Mouse (Mus musculus) myocyte (in vitro differentiated cells): ENCODE data around the gene Lyrm4. TPM values are rescaled to one million over a fixed set of nuclear protein-coding genes. Genes with fewer than 3 reads are reported as not detected.
A peak's percentile ranks its signal among the peaks of the same experiment; 100 is the strongest.

Experiments
- H3K27me3 ChIP-seq: one replicate; pipeline ENCODE4 v1.6.1; 2011; ENCODE audit not compliant: control insufficient read depth, insufficient read depth, insufficient read length
- H3K36me3 ChIP-seq: one replicate; pipeline ENCODE4 v1.6.1; 2011; ENCODE audit not compliant: control insufficient read depth, insufficient read depth
- H3K4me2 ChIP-seq: one replicate; pipeline ENCODE4 v1.6.1; 2011; ENCODE audit warnings: low read depth, control low read depth
- H3K4me3 ChIP-seq: one replicate; pipeline ENCODE4 v1.5.1; 2011; ENCODE audit warnings: mild to moderate bottlenecking, control low read depth, moderate library complexity
- H3K79me2 ChIP-seq: one replicate; pipeline ENCODE4 v1.6.1; 2011; ENCODE audit not compliant: control insufficient read depth, insufficient read depth
- H3ac ChIP-seq: one replicate; pipeline ENCODE4 v1.6.1; 2011; ENCODE audit not compliant: control insufficient read depth, insufficient read length
- CEBPB ChIP-seq: IDR thresholded peaks from 2 replicates; pipeline ENCODE4 v1.6.1; 2011; ENCODE audit warnings: mild to moderate bottlenecking, moderate library complexity; ENCODE audit not compliant: poor library complexity, insufficient read depth, severe bottlenecking
- E2F4 ChIP-seq: IDR thresholded peaks from one replicate; pipeline ENCODE4 v1.6.1; 2011; ENCODE audit warnings: mild to moderate bottlenecking, control low read depth, moderate library complexity; ENCODE audit not compliant: insufficient read depth
- MAX ChIP-seq: IDR thresholded peaks from one replicate; pipeline ENCODE4 v1.6.1; 2011; ENCODE audit warnings: low read depth, mild to moderate bottlenecking, control low read depth
- MYOD1 ChIP-seq, 3 experiments: IDR thresholded peaks; one replicate each; pipeline ENCODE4 v1.6.1; 2011; ENCODE audit warnings: control low read depth in 2 of 3, low read depth in 2 of 3, mild to moderate bottlenecking in 2 of 3, moderate library complexity in 1 of 3; ENCODE audit not compliant: insufficient read length in 2 of 3, control insufficient read depth in 1 of 3
- MYOG ChIP-seq, 3 experiments: IDR thresholded peaks; one replicate each; pipeline ENCODE4 v1.6.1; 2011; ENCODE audit warnings: control low read depth in 2 of 3, low read depth in 2 of 3, mild to moderate bottlenecking in 2 of 3; ENCODE audit not compliant: insufficient read length in 2 of 3, control insufficient read depth in 1 of 3, insufficient read depth in 1 of 3
- POLR2A ChIP-seq: IDR thresholded peaks from one replicate; pipeline ENCODE4 v1.6.1; 2011; ENCODE audit warnings: low read depth, mild to moderate bottlenecking, control low read depth, moderate library complexity; ENCODE audit not compliant: insufficient read length
- POLR2AphosphoS2 ChIP-seq: IDR thresholded peaks from one replicate; pipeline ENCODE4 v1.6.1; 2011; ENCODE audit warnings: low read depth, control low read depth; ENCODE audit not compliant: insufficient read length
- REST ChIP-seq: IDR thresholded peaks from one replicate; pipeline ENCODE4 v1.6.1; 2011; ENCODE audit warnings: mild to moderate bottlenecking, control low read depth, moderate library complexity; ENCODE audit not compliant: insufficient read depth, insufficient read length
- SRF ChIP-seq: IDR thresholded peaks from one replicate; pipeline ENCODE4 v1.6.1; 2011; ENCODE audit warnings: low read depth; ENCODE audit not compliant: control insufficient read depth, insufficient read length
- TCF12 ChIP-seq: IDR thresholded peaks from one replicate; pipeline ENCODE4 v1.6.1; 2011; ENCODE audit warnings: mild to moderate bottlenecking, control low read depth; ENCODE audit not compliant: poor library complexity, insufficient read depth, severe bottlenecking
- TCF3 ChIP-seq: IDR thresholded peaks from one replicate; pipeline ENCODE4 v1.6.1; 2011; ENCODE audit warnings: low read depth, control low read depth; ENCODE audit not compliant: insufficient read length
- USF1 ChIP-seq: IDR thresholded peaks from one replicate; pipeline ENCODE4 v1.6.1; 2011; ENCODE audit warnings: low read depth, mild to moderate bottlenecking, control low read depth, moderate library complexity
- polyA plus RNA-seq: library from polyadenylated mRNA; unstranded; fragments of >200 nt; fragmentation: generic; extraction: Trizol; gene quantifications from one replicate; pipeline ENCODE4 v1.2.1, GENCODE M21; 2012; ENCODE audit warnings: missing spikeins

Lyrm4 gene
- polyA plus RNA-seq, 1 experiment, result 11.3 TPM

DNA sequence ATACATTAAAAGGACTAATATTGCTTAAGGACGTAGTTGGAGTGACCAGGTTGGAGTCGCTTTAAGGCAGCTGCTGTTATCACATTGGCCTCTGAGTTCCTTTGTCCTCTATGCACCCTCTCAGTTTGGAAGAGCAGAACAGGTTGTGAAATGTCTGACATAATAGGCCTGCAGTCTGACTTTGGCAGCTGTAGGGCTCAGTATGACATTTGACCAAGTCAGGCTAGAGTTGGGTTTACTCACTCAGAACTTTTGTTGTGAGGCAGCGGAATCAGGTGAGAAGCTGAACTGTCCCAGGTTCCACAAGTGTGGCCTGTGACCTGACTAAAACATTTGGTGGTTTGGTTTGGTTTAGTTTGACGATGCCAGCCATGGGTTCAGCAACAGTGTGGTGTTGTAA, 153.7 kb downstream of the Lyrm4 start:
- TF ChIP-seq TCF3, result no peak
- TF ChIP-seq TCF12, result no peak
- TF ChIP-seq CEBPB, result no peak
- no peak for TF ChIP-seq REST
- TF ChIP-seq POLR2AphosphoS2, result no peak
- TF ChIP-seq MAX, result no peak
- no peak overlapping the region for H3ac ChIP-seq
- no peaks in the 10 kb centered on the region for H3K79me2 ChIP-seq
- no peaks in the 10 kb centered on the region for H3K36me3 ChIP-seq
- no peak overlapping the region for H3K4me2 ChIP-seq
- H3K4me3 ChIP-seq, result no peak overlapping the region
- peaks cover 9% of the 10 kb centered on the region for H3K27me3 ChIP-seq

DNA sequence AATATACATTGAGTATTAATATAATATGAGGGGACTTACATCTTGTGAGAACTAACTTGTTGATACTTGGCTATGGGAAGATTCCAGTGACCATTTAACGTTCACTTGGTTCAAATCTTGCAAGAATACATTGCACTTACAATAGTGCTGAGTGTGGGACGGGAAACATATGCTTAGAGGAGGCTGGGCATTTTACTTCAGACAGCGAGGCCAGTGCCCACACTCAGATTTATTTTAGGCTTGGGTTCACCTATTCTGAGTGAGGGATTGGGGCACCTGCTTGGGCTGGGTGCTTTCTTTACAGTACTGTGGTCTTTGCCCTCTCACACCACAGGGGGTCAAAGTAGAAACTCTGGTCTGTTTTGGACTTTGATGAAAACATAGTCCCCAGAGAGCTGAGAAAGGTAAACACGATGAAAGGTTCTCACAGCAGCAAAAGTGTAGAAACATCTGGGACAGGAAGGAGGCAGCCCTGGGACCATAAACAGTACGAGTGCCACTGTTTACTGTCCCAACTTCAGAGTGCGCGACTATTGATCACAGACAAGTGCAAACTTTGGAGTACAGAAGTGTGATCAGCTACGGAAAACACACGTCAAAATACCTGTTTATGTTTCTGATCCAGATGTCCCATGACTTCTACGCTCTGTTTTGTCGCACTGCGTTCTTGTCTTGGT, 157.8 kb downstream of the Lyrm4 start:
- H3K79me2 ChIP-seq, result no peaks in the 10 kb centered on the region
- H3K27me3 ChIP-seq, result no peaks in the 10 kb centered on the region
- no peaks in the 10 kb centered on the region for H3K36me3 ChIP-seq
- H3K4me2 ChIP-seq, result no peak overlapping the region
- TF ChIP-seq SRF, result no peak
- no peak for TF ChIP-seq REST
- TF ChIP-seq MAX, result no peak
- H3ac ChIP-seq, result no peak overlapping the region
- no peak overlapping the region for H3K4me3 ChIP-seq

DNA sequence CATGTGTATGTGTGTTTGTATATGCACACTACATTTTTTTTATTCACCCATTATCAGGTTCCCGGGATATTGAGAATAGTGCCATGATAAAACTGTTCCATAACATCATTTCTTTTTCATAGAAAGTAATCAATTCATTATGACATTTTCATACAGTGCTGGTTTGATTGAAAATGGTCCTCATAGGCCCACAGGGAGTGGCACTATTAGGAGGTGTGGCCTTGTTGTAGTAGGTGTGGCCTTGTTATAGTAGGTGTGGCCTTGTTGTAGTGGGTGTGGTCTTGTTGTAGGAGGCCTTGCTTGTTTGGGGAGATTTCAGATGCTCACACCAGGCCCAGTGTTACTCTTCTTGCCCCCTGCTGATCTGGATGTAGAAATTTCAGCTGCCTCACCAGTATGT, 158.8 kb downstream of the Lyrm4 start, which contains the start of gene Ppp1r3g:
TSS of gene Ppp1r3g (plus strand) at position 301 of the 400 bp plus-strand sequence.
- H3K4me2 ChIP-seq, result no peak within 1 kb of the TSS
- H3ac ChIP-seq, result no peak within 1 kb of the TSS
- no peaks in the 10 kb centered on the region for H3K27me3 ChIP-seq
- H3K36me3 ChIP-seq, result no peaks in the 10 kb centered on the region
- no peak for TF ChIP-seq MYOG (IDR thresholded peaks at IDR 0.05; ENCODE audit: control insufficient read depth in 1 of 3, insufficient read depth in 1 of 3, insufficient read length in 2 of 3, low read depth in 2 of 3)
- no peak for TF ChIP-seq USF1
- no peak for TF ChIP-seq CEBPB
- no peak for TF ChIP-seq TCF3
- TF ChIP-seq POLR2AphosphoS2, result no peak
- TF ChIP-seq TCF12, result no peak
- TF ChIP-seq REST, result no peak
- TF ChIP-seq E2F4, result no peak
- TF ChIP-seq SRF, result no peak
- TF ChIP-seq POLR2A, result no peak
- no peak for TF ChIP-seq MAX
- no peak for TF ChIP-seq MYOD1 (IDR thresholded peaks at IDR 0.05; ENCODE audit: control insufficient read depth in 1 of 3, insufficient read length in 2 of 3, low read depth in 2 of 3)
- H3K79me2 ChIP-seq, result no peaks in the 10 kb centered on the region
- no peak within 1 kb of the TSS for H3K4me3 ChIP-seq

DNA sequence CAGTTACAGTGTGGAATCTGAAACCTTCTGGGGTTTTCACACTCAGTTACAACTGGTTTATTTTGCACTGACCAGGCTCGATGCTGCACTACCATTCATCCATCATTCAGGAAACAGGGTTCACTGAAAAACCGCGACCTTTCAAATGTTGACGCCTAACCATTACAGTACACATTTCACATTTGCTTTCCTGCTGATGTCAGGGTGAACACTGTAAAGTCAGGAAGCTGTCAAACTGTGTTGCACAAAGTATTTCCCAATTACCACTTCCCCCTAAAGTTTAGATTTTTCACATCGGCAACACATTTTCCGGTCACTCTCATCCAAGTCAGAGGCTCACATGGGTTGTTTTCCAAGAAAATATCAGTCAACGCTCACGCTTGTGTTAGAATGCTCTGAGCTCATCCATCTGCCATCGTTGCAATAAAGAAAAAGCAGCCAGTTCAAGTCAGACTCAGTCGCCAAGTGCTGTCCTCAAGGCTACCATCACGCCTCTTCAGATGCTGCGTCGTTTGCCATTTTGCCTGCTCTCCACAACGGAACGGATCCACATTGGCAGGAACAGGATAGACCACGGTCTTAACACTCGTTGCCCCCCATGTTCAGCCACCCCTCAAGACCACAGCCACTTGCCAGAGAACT, 167.4 kb downstream of the Lyrm4 start:
- Histone ChIP-seq H3K79me2 (no peaks in the 10 kb centered on the region), H3K4me3 (no peak overlapping the region), H3ac (no peak overlapping the region), H3K36me3 (no peaks in the 10 kb centered on the region), H3K27me3 (peaks cover 5% of the 10 kb centered on the region), H3K4me2 (no peak overlapping the region)
- TF ChIP-seq MAX (no peak), E2F4 (no peak), REST (no peak), MYOG (IDR thresholded peaks at IDR 0.05; ENCODE audit: control insufficient read depth in 1 of 3, insufficient read depth in 1 of 3, insufficient read length in 2 of 3, low read depth in 2 of 3) (no peak), MYOD1 (IDR thresholded peaks at IDR 0.05; ENCODE audit: control insufficient read depth in 1 of 3, insufficient read length in 2 of 3, low read depth in 2 of 3) (no peak), SRF (no peak), TCF3 (no peak), POLR2A (no peak), POLR2AphosphoS2 (no peak)

DNA sequence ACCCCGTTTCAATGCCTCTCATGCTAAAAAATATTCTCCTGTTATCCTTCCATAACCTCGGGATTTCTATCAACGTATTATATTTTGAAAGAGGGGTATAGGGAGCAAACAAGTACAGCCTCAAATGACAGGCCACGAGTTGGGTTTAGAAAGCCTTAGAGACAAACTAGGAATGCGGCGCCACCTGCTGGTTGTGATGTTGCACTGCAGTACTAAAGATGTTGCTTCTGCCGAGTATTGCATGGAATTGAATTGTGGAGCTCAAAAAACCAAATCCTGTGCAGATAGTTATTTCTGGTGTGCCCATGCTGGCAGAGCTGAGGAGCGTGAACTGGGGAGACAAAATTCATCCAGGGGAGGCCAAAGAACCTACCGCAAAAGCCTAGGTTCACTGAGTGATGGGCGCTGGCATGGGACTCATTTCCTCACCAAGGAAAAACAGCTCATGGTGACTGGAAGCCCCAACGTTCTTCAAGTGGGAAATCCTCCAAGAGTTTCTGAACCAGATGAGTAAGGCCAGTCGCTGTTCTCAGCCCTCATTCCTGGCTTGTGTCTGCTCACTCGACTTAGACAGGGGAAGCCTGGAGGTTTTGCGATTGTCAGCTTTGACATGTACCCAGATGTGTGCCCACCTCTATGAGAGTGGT, 169.8 kb downstream of the Lyrm4 start:
- H3K4me2 ChIP-seq, result peak overlapping the region; percentile 48
- peaks cover 5% of the 10 kb centered on the region for H3K27me3 ChIP-seq
- TF ChIP-seq USF1, result no peak
- TF ChIP-seq POLR2A, result no peak
- no peak for TF ChIP-seq SRF
- TF ChIP-seq TCF12, result no peak
- TF ChIP-seq MYOG (IDR thresholded peaks at IDR 0.05; ENCODE audit: control insufficient read depth in 1 of 3, insufficient read depth in 1 of 3, insufficient read length in 2 of 3, low read depth in 2 of 3), result no peak
- no peak for TF ChIP-seq MYOD1 (IDR thresholded peaks at IDR 0.05; ENCODE audit: control insufficient read depth in 1 of 3, insufficient read length in 2 of 3, low read depth in 2 of 3)
- TF ChIP-seq TCF3, result no peak
- TF ChIP-seq CEBPB, result no peak
- no peak for TF ChIP-seq REST
- TF ChIP-seq POLR2AphosphoS2, result no peak
- no peaks in the 10 kb centered on the region for H3K79me2 ChIP-seq
- H3K36me3 ChIP-seq, result no peaks in the 10 kb centered on the region
- no peak overlapping the region for H3ac ChIP-seq
- no peak overlapping the region for H3K4me3 ChIP-seq
